Mouse (Mus musculus): Measurements from ENCODE around the gene Gabrb3. TPM values are rescaled to one million over a fixed set of nuclear protein-coding genes. Genes with fewer than 3 reads are reported as not detected.

The Gabrb3 gene
- polyA plus RNA-seq, 1 experiment = not detected

DNA sequence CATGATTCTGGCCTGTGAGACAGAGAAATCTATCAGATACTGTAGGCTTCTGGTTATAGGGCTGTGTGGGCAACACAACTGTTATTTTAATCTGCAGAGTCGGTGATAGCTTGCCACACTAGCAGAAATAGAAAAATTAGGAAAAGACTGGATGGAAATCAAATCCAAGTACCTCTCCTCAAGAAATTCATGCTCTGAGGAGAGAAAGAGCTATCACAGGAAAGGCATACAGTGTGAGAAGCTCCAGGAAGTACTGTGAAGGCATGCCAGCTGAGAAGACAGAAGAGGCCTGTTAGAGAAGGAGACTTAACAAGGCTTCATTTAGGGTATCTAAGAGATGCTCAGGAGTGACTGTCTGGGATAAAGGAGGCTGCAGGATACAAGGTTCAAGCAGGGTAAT lies 3.2 kb downstream of the Gabrb3 start:
- Histone ChIP-seq H3K4me1 (ENCODE audit: control insufficient read depth) (no peaks in the 10 kb centered on the region), H3K27me3 (ENCODE audit: control insufficient read depth) (no peaks in the 10 kb centered on the region), H3K4me3 (replicated peaks) (no peak overlapping the region), H3K36me3 (ENCODE audit: control insufficient read depth) (no peaks in the 10 kb centered on the region), H3K9me3 (ENCODE audit: control insufficient read depth, low read length) (peaks cover 6% of the 10 kb centered on the region; the same call in 1 of the 2 replicates)
- TF ChIP-seq TAL1 (IDR thresholded peaks at IDR 0.05; ENCODE audit: low read length) (no peak), GATA1 (IDR thresholded peaks at IDR 0.05; ENCODE audit: low read length) (no peak)

DNA sequence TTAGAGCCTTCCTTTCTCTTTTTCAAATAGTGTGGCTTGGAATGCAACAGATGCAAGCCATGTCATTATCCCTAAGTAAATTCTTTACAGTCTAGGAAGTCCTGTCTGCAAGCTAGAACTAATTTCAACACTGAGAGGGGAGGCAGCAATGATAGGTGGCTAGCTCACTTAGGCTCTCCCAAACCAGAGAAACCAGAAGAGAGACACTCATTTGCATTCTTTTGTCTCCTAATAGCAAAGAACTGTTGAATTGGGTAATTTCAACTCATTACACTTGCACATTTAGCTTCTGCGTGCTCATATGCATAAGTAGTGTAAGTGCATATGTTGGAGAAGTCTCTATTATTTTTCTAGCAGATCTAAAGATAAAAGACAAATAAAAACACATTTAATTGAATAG lies 28.7 kb downstream of the Gabrb3 start:
- no peaks in the 10 kb centered on the region for H3K4me1 ChIP-seq (ENCODE audit: control insufficient read depth)
- no peak overlapping the region for H3K4me3 ChIP-seq (replicated peaks)
- H3K9me3 ChIP-seq (ENCODE audit: control insufficient read depth, low read length) = peaks cover 2% of the 10 kb centered on the region; the same call in 1 of the 2 replicates
- H3K27me3 ChIP-seq (ENCODE audit: control insufficient read depth) = no peaks in the 10 kb centered on the region
- no peak for TF ChIP-seq TAL1 (IDR thresholded peaks at IDR 0.05; ENCODE audit: low read length)
- no peak for TF ChIP-seq GATA1 (IDR thresholded peaks at IDR 0.05; ENCODE audit: low read length)
- H3K36me3 ChIP-seq (ENCODE audit: control insufficient read depth) = no peaks in the 10 kb centered on the region

- H3K36me3 ChIP-seq (ENCODE audit: control insufficient read depth) = no peaks in the 10 kb centered on the region
- no peaks in the 10 kb centered on the region for H3K27me3 ChIP-seq (ENCODE audit: control insufficient read depth)
- no peaks in the 10 kb centered on the region for H3K4me1 ChIP-seq (ENCODE audit: control insufficient read depth)
- no peak for TF ChIP-seq GATA1 (IDR thresholded peaks at IDR 0.05; ENCODE audit: low read length)
- TF ChIP-seq TAL1 (IDR thresholded peaks at IDR 0.05; ENCODE audit: low read length) = no peak
- H3K4me3 ChIP-seq (replicated peaks) = no peak overlapping the region
- H3K9me3 ChIP-seq (ENCODE audit: control insufficient read depth, low read length) = no peaks in the 10 kb centered on the region; the same call in 1 of the 2 replicates
Observed at GRCm38 (mm10) chr7:57460354-57460753, 40.9 kb downstream of the Gabrb3 start.

GRCm38 (mm10) chr7:57471316-57471715 lies 51.8 kb downstream of the Gabrb3 start:
- Histone ChIP-seq H3K27me3 (ENCODE audit: control insufficient read depth) (no peaks in the 10 kb centered on the region), H3K36me3 (ENCODE audit: control insufficient read depth) (no peaks in the 10 kb centered on the region), H3K4me1 (ENCODE audit: control insufficient read depth) (no peaks in the 10 kb centered on the region), H3K9me3 (ENCODE audit: control insufficient read depth, low read length) (peaks cover 5% of the 10 kb centered on the region; the same call in 1 of the 2 replicates), H3K4me3 (replicated peaks) (no peak overlapping the region)
- no peak for TF ChIP-seq GATA1 (IDR thresholded peaks at IDR 0.05; ENCODE audit: low read length)
- TF ChIP-seq TAL1 (IDR thresholded peaks at IDR 0.05; ENCODE audit: low read length) = no peak

DNA sequence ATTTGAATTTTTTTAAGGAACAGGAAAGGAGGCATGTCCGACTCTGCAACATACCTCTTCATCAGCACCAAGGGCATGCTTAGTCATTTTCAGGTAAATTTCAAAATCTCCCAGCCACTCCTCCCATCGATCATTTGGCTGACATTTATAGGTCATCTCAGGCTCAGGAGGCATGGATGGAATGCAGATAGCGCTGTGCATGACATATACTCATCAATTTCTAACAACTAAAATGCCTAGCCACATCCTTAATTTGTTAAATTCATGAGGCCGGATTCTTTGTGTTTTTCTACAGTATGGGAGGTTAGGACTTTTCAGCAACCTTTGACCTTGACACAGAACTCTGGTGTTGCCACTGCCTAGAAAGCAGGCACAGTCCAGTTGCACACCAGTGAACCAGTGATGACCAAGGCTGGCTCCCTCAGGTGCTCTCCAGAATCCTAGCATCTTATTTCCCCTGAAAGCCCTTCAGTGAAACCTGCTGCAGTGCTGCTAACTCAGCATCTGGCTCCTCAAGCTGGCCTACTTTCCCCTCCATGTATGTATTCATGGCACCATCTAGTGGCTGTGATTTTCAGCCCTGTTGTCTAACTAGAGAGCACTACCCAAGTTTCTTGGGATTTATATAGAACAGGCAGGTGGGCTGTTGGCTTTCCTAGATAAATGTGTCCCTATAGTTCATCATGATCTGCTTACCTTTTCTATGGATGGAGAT lies 54.5 kb downstream of the Gabrb3 start:
- Histone ChIP-seq H3K4me1 (ENCODE audit: control insufficient read depth) (no peaks in the 10 kb centered on the region), H3K4me3 (replicated peaks) (no peak overlapping the region), H3K36me3 (ENCODE audit: control insufficient read depth) (no peaks in the 10 kb centered on the region), H3K27me3 (ENCODE audit: control insufficient read depth) (no peaks in the 10 kb centered on the region), H3K9me3 (ENCODE audit: control insufficient read depth, low read length) (peaks cover 5% of the 10 kb centered on the region; the same call in 1 of the 2 replicates)
- TF ChIP-seq GATA1 (IDR thresholded peaks at IDR 0.05; ENCODE audit: low read length) = no peak
- TF ChIP-seq TAL1 (IDR thresholded peaks at IDR 0.05; ENCODE audit: low read length) = no peak

DNA sequence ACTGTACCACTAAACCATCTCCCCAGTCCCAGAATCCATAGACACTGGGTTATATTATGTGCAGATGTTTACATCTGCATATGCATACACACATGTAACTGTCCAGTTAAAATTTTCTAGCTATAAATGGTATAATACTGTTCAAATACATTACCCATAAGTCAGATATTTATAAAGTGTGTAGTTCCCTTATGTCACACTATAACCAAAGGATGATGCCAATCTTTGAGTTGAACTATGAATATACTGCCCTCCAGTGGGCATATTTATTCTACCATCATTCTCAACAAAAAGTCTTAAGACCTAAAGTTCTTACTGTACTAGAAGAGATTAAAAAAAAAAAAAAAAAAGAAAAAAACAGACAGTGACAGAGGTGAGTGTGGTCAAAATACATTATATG lies 63.4 kb downstream of the Gabrb3 start:
- no peaks in the 10 kb centered on the region for H3K4me1 ChIP-seq (ENCODE audit: control insufficient read depth)
- no peak overlapping the region for H3K4me3 ChIP-seq (replicated peaks)
- no peaks in the 10 kb centered on the region for H3K9me3 ChIP-seq (ENCODE audit: control insufficient read depth, low read length)
- TF ChIP-seq GATA1 (IDR thresholded peaks at IDR 0.05; ENCODE audit: low read length) (no peak), TAL1 (IDR thresholded peaks at IDR 0.05; ENCODE audit: low read length) (no peak)
- no peaks in the 10 kb centered on the region for H3K36me3 ChIP-seq (ENCODE audit: control insufficient read depth)
- no peaks in the 10 kb centered on the region for H3K27me3 ChIP-seq (ENCODE audit: control insufficient read depth)

DNA sequence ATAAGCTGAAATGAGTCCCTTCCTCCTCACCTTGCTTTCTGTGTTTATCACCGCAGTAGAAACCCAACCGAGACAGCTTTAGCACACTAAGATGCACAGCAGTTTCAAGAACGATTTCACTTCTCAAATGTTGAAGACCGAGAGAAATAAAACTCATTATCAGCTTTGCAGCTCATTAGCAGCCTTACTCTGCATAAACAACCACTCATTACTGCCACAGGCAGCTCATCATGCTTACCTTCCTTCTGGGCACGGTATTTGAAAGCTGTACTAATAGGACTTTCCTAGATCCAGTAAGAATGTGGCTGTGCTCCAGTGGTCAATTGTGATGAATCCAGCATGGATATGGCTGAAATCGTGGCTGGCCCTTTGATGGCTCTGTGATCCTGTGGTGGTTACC lies 67.4 kb downstream of the Gabrb3 start:
- no peak overlapping the region for H3K4me3 ChIP-seq (replicated peaks)
- H3K27me3 ChIP-seq (ENCODE audit: control insufficient read depth) = no peaks in the 10 kb centered on the region
- TF ChIP-seq TAL1 (IDR thresholded peaks at IDR 0.05; ENCODE audit: low read length) = no peak
- TF ChIP-seq GATA1 (IDR thresholded peaks at IDR 0.05; ENCODE audit: low read length) = no peak
- H3K36me3 ChIP-seq (ENCODE audit: control insufficient read depth) = no peaks in the 10 kb centered on the region
- H3K9me3 ChIP-seq (ENCODE audit: control insufficient read depth, low read length) = peaks cover 10% of the 10 kb centered on the region
- H3K4me1 ChIP-seq (ENCODE audit: control insufficient read depth) = no peaks in the 10 kb centered on the region

DNA sequence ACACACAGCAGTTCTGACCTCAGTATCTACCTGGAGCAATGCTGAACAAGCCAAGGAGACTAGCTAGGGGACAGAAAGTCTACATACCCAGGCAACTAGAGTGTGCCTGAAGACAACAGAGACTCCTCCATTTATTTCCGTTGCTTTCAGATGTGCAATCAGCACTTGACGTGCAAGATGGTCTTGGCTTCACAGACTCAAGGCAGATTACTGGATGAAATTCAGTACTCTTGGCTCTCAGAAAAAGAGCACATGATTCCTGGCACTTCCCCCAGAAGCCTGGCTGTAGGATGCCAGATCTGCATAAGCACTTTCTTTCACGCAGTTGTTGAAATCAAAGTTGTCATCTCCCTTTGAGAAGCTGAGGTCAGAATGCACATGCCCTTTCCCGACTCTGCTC lies 72.3 kb downstream of the Gabrb3 start:
- no peak overlapping the region for H3K4me3 ChIP-seq (replicated peaks)
- no peaks in the 10 kb centered on the region for H3K27me3 ChIP-seq (ENCODE audit: control insufficient read depth)
- TF ChIP-seq GATA1 (IDR thresholded peaks at IDR 0.05; ENCODE audit: low read length) (no peak), TAL1 (IDR thresholded peaks at IDR 0.05; ENCODE audit: low read length) (no peak)
- H3K9me3 ChIP-seq (ENCODE audit: control insufficient read depth, low read length) = peaks cover 10% of the 10 kb centered on the region
- H3K4me1 ChIP-seq (ENCODE audit: control insufficient read depth) = no peaks in the 10 kb centered on the region
- H3K36me3 ChIP-seq (ENCODE audit: control insufficient read depth) = no peaks in the 10 kb centered on the region

- TF ChIP-seq TAL1 (IDR thresholded peaks at IDR 0.05; ENCODE audit: low read length) (no peak), GATA1 (IDR thresholded peaks at IDR 0.05; ENCODE audit: low read length) (no peak)
- Histone ChIP-seq H3K4me1 (ENCODE audit: control insufficient read depth) (no peaks in the 10 kb centered on the region), H3K9me3 (ENCODE audit: control insufficient read depth, low read length) (no peaks in the 10 kb centered on the region), H3K27me3 (ENCODE audit: control insufficient read depth) (peaks cover under 1% of the 10 kb centered on the region; the same call in 1 of the 2 replicates), H3K36me3 (ENCODE audit: control insufficient read depth) (no peaks in the 10 kb centered on the region), H3K4me3 (replicated peaks) (no peak overlapping the region)
Observed at GRCm38 (mm10) chr7:57502809-57503208, 83.3 kb downstream of the Gabrb3 start.
